Mouse (Mus musculus) large intestine, adult 2 months (tissue): ENCODE measurements around the gene Ncln. TPM values are rescaled to one million over a fixed set of nuclear protein-coding genes. Genes with fewer than 3 reads are reported as not detected.

Source experiments
- DNase-seq: peaks from one replicate; pipeline ENCODE4 v3.0.0-alpha.2; 2012; ENCODE audit warnings: low read depth, low spot score
- WGBS: fragments of 180-500 bp; shearing (Covaris S2); methylation state at CpG from one replicate; pipeline ENCODE4 v1.1.7; 2018; 5-methylcytosine and 5-hydroxymethylcytosine counted together
- polyA plus RNA-seq: library from polyadenylated mRNA; depleted of rRNA; stranded (reverse); fragments of >200 nt; gene quantifications from 2 replicates; pipeline ENCODE4 v1.2.3, GENCODE M21; 2012

The Ncln gene
- polyA plus RNA-seq, 1 experiment: 242 TPM

GRCm38 (mm10) chr10:81518546-81518945, 22.4 kb upstream of the Ncln start:
- no peak for DNase-seq
- 13% methylated on average over 4 of the region's 4 CpGs for WGBS

- WGBS: 70% methylated on average over 8 of the region's 8 CpGs
These were observed 21.0 kb upstream of the Ncln start for GRCm38 (mm10) chr10:81517227-81517626.

GRCm38 (mm10) chr10:81513798-81514197, 17.6 kb upstream of the Ncln start:
- WGBS: 84% methylated on average over 5 of the region's 5 CpGs
- no peak for DNase-seq

More at GRCm38 (mm10) chr10:81517227-81517626, 21.0 kb upstream of the Ncln start:
- no peak for DNase-seq

GRCm38 (mm10) chr10:81510246-81510810, 14.1 kb upstream of the Ncln start:
- DNase-seq: no peak
- WGBS: 54% methylated on average over 14 of the region's 14 CpGs

GRCm38 (mm10) chr10:81507691-81508489, 11.7 kb upstream of the Ncln start:
- WGBS: 54% methylated on average over 13 of the region's 13 CpGs
- DNase-seq: no peak

GRCm38 (mm10) chr10:81507095-81507494, 10.9 kb upstream of the Ncln start:
- 32% methylated on average over 6 of the region's 6 CpGs for WGBS

GRCm38 (mm10) chr10:81505016-81505664, 8.9 kb upstream of the Ncln start:
- no peak for DNase-seq
- WGBS: 71% methylated on average over 15 of the region's 15 CpGs

More at GRCm38 (mm10) chr10:81507095-81507494, 10.9 kb upstream of the Ncln start:
- no peak for DNase-seq

- peak; percentile 38 for DNase-seq
- WGBS: 8% methylated on average over 36 of the region's 36 CpGs
These were observed 6.5 kb upstream of the Ncln start for GRCm38 (mm10) chr10:81502658-81503057.

- no peak for DNase-seq
- WGBS: 88% methylated on average over 5 of the region's 5 CpGs
These were observed 5.7 kb upstream of the Ncln start for GRCm38 (mm10) chr10:81501863-81502262.

GRCm38 (mm10) chr10:81500032-81500431, 3.8 kb upstream of the Ncln start, which contains the start of gene S1pr4:
Gene S1pr4, minus strand, starts transcription at chr10:81500132.
- DNase-seq: no peak
- WGBS: 79% methylated on average over 3 of the region's 3 CpGs

- WGBS: 69% methylated on average over 23 of the region's 23 CpGs
- DNase-seq: no peak
These were observed 3.2 kb upstream of the Ncln start for GRCm38 (mm10) chr10:81499250-81499901.

- 86% methylated on average over 38 of the region's 38 CpGs for WGBS
- DNase-seq: no peak
These were observed 2.4 kb upstream of the Ncln start for GRCm38 (mm10) chr10:81498316-81499249.

GRCm38 (mm10) chr10:81497401-81498270, 1.4 kb upstream of the Ncln start:
- no peak for DNase-seq
- 80% methylated on average over 17 of the region's 17 CpGs for WGBS

GRCm38 (mm10) chr10:81496969-81497368, 777 bp upstream of the Ncln start:
- DNase-seq: no peak
- WGBS: 15% methylated on average over 4 of the region's 4 CpGs

GRCm38 (mm10) chr10:81495616-81496263, 452 bp downstream of the Ncln start:
- DNase-seq: no peak
- 1% methylated on average over 41 of the region's 41 CpGs for WGBS

GRCm38 (mm10) chr10:81495151-81495550, 1.0 kb downstream of the Ncln start:
- no peak for DNase-seq
- WGBS: 54% methylated on average over 6 of the region's 6 CpGs

GRCm38 (mm10) chr10:81494260-81495041, 1.7 kb downstream of the Ncln start:
- DNase-seq: no peak
- WGBS: 53% methylated on average over 11 of the region's 11 CpGs
